Mouse (Mus musculus): ENCODE results near the gene Alox12b. TPM values are rescaled to one million over a fixed set of nuclear protein-coding genes. Genes with fewer than 3 reads are reported as not detected.

Alox12b gene
- polyA plus RNA-seq, 1 experiment from 2014 or later: 0.28 TPM

GRCm38 (mm10) chr11:69185936-69186335 lies 29.1 kb downstream of the Alox12b start:
- H3K27ac ChIP-seq: no peak overlapping the region
- H3K27me3 ChIP-seq (replicated peaks): no peaks in the 10 kb centered on the region
- no peak overlapping the region for H3K9ac ChIP-seq
- H3K4me1 ChIP-seq: no peaks in the 10 kb centered on the region
- ATAC-seq (replicated peaks): no peak
- H3K4me3 ChIP-seq: no peak overlapping the region
- H3K9me3 ChIP-seq: no peaks in the 10 kb centered on the region
- WGBS: 88% methylated on average over 6 of the region's 6 CpGs
- H3K36me3 ChIP-seq (replicated peaks): no peaks in the 10 kb centered on the region
- H3K4me2 ChIP-seq: no peak overlapping the region

GRCm38 (mm10) chr11:69192840-69193239 lies 36.1 kb downstream of the Alox12b start:
- no peak overlapping the region for H3K27ac ChIP-seq
- no peak overlapping the region for H3K9ac ChIP-seq
- H3K27me3 ChIP-seq (replicated peaks): peaks cover 16% of the 10 kb centered on the region
- no peaks in the 10 kb centered on the region for H3K9me3 ChIP-seq
- peaks cover 8% of the 10 kb centered on the region; the same call in 1 of the 2 replicates for H3K4me1 ChIP-seq
- no peak overlapping the region for H3K4me3 ChIP-seq
- 2% methylated on average over 1 of the region's 1 CpGs for WGBS
- no peak overlapping the region for H3K4me2 ChIP-seq
- H3K36me3 ChIP-seq (replicated peaks): no peaks in the 10 kb centered on the region
- ATAC-seq (replicated peaks): no peak

GRCm38 (mm10) chr11:69196766-69197165 lies 40.0 kb downstream of the Alox12b start:
- peak overlapping the region; percentile 5; the same call in 1 of the 2 replicates for H3K9ac ChIP-seq
- no peak overlapping the region for H3K27ac ChIP-seq
- no peak for ATAC-seq (replicated peaks)
- no peaks in the 10 kb centered on the region for H3K9me3 ChIP-seq
- H3K4me3 ChIP-seq: peak overlapping the region; percentile 28
- H3K4me2 ChIP-seq: peak overlapping the region; percentile 48
- H3K36me3 ChIP-seq (replicated peaks): no peaks in the 10 kb centered on the region
- peaks cover 8% of the 10 kb centered on the region; the same call in 1 of the 2 replicates for H3K4me1 ChIP-seq
- H3K27me3 ChIP-seq (replicated peaks): peaks cover 22% of the 10 kb centered on the region
- 10% methylated on average over 5 of the region's 5 CpGs for WGBS

- H3K9ac ChIP-seq: peak overlapping the region; percentile 5; the same call in 1 of the 2 replicates
- peak overlapping the region; percentile 28 for H3K4me3 ChIP-seq
- peaks cover 8% of the 10 kb centered on the region; the same call in 1 of the 2 replicates for H3K4me1 ChIP-seq
- no peak for ATAC-seq (replicated peaks)
- peaks cover 22% of the 10 kb centered on the region for H3K27me3 ChIP-seq (replicated peaks)
- H3K4me2 ChIP-seq: peak overlapping the region; percentile 48
- no peaks in the 10 kb centered on the region for H3K36me3 ChIP-seq (replicated peaks)
- 4% methylated on average over 14 of the region's 14 CpGs for WGBS
- no peaks in the 10 kb centered on the region for H3K9me3 ChIP-seq
- H3K27ac ChIP-seq: no peak overlapping the region
Observed at GRCm38 (mm10) chr11:69197194-69197593, 40.4 kb downstream of the Alox12b start.

- Histone ChIP-seq H3K9me3 (no peaks in the 10 kb centered on the region), H3K27ac (no peak within 1 kb of the TSS), H3K4me1 (peaks cover 8% of the 10 kb centered on the region; the same call in 1 of the 2 replicates), H3K9ac (peak within 1 kb of the TSS; percentile 5; the same call in 1 of the 2 replicates), H3K4me2 (peak within 1 kb of the TSS; percentile 48), H3K36me3 (replicated peaks) (no peaks in the 10 kb centered on the region), H3K4me3 (peak within 1 kb of the TSS; percentile 28), H3K27me3 (replicated peaks) (peaks cover 22% of the 10 kb centered on the region)
- ATAC-seq (replicated peaks): no peak
- 32% methylated on average over 6 of the region's 6 CpGs for WGBS
Observed at GRCm38 (mm10) chr11:69197743-69198142, 41.0 kb downstream of the Alox12b start, which contains the start of gene Alox8. Gene Alox8 (minus strand): TSS chr11:69197843.

GRCm38 (mm10) chr11:69199251-69199650 lies 42.5 kb downstream of the Alox12b start:
- WGBS: 70% methylated on average over 1 of the region's 1 CpGs
- H3K36me3 ChIP-seq (replicated peaks): no peaks in the 10 kb centered on the region
- H3K4me3 ChIP-seq: no peak overlapping the region
- no peak overlapping the region for H3K27ac ChIP-seq
- no peak overlapping the region for H3K9ac ChIP-seq
- ATAC-seq (replicated peaks): no peak
- peaks cover 22% of the 10 kb centered on the region for H3K27me3 ChIP-seq (replicated peaks)
- H3K4me1 ChIP-seq: peaks cover 8% of the 10 kb centered on the region; the same call in 1 of the 2 replicates
- no peaks in the 10 kb centered on the region for H3K9me3 ChIP-seq
- H3K4me2 ChIP-seq: no peak overlapping the region

- Histone ChIP-seq H3K4me3 (no peak overlapping the region), H3K27me3 (replicated peaks) (peaks cover 22% of the 10 kb centered on the region), H3K4me1 (peaks cover 8% of the 10 kb centered on the region; the same call in 1 of the 2 replicates), H3K36me3 (replicated peaks) (no peaks in the 10 kb centered on the region), H3K9ac (no peak overlapping the region), H3K4me2 (no peak overlapping the region), H3K9me3 (no peaks in the 10 kb centered on the region), H3K27ac (no peak overlapping the region)
- no peak for ATAC-seq (replicated peaks)
- WGBS: 82% methylated on average over 6 of the region's 6 CpGs
Observed at GRCm38 (mm10) chr11:69200231-69200630, 43.4 kb downstream of the Alox12b start.

GRCm38 (mm10) chr11:69202469-69203230 lies 45.9 kb downstream of the Alox12b start:
- WGBS: 84% methylated on average over 13 of the region's 13 CpGs
- no peak overlapping the region for H3K4me3 ChIP-seq

GRCm38 (mm10) chr11:69211431-69211830 lies 54.6 kb downstream of the Alox12b start:
- Histone ChIP-seq H3K9me3 (no peaks in the 10 kb centered on the region), H3K4me3 (peak overlapping the region; percentile 42), H3K27me3 (replicated peaks) (no peaks in the 10 kb centered on the region), H3K36me3 (replicated peaks) (no peaks in the 10 kb centered on the region), H3K9ac (peak overlapping the region; percentile 29; the same call in 1 of the 2 replicates), H3K4me2 (peak overlapping the region; percentile 50), H3K27ac (peak overlapping the region; percentile 61; the same call in 1 of the 2 replicates), H3K4me1 (no peaks in the 10 kb centered on the region)
- WGBS: 35% methylated on average over 2 of the region's 2 CpGs
- peak; percentile 69 for ATAC-seq (replicated peaks)

More at GRCm38 (mm10) chr11:69202469-69203230, 45.9 kb downstream of the Alox12b start:
- no peaks in the 10 kb centered on the region for H3K9me3 ChIP-seq
- peaks cover 7% of the 10 kb centered on the region for H3K27me3 ChIP-seq (replicated peaks)
- H3K9ac ChIP-seq: no peak overlapping the region
- peaks cover under 1% of the 10 kb centered on the region; the same call in 1 of the 2 replicates for H3K4me1 ChIP-seq
- no peak overlapping the region for H3K27ac ChIP-seq
- H3K4me2 ChIP-seq: no peak overlapping the region
- no peaks in the 10 kb centered on the region for H3K36me3 ChIP-seq (replicated peaks)
- ATAC-seq (replicated peaks): no peak

- no peaks in the 10 kb centered on the region for H3K27me3 ChIP-seq (replicated peaks)
- H3K27ac ChIP-seq: no peak overlapping the region
- H3K9ac ChIP-seq: no peak overlapping the region
- H3K9me3 ChIP-seq: no peaks in the 10 kb centered on the region
- H3K4me3 ChIP-seq: no peak overlapping the region
- 80% methylated on average over 5 of the region's 5 CpGs for WGBS
- H3K4me1 ChIP-seq: no peaks in the 10 kb centered on the region
- no peaks in the 10 kb centered on the region for H3K36me3 ChIP-seq (replicated peaks)
- H3K4me2 ChIP-seq: no peak overlapping the region
- no peak for ATAC-seq (replicated peaks)
Observed at GRCm38 (mm10) chr11:69217411-69217810, 60.6 kb downstream of the Alox12b start.

GRCm38 (mm10) chr11:69218661-69219060 lies 61.9 kb downstream of the Alox12b start:
- Histone ChIP-seq H3K4me2 (no peak overlapping the region), H3K27me3 (replicated peaks) (no peaks in the 10 kb centered on the region), H3K4me1 (no peaks in the 10 kb centered on the region), H3K36me3 (replicated peaks) (no peaks in the 10 kb centered on the region), H3K4me3 (no peak overlapping the region), H3K9me3 (no peaks in the 10 kb centered on the region), H3K27ac (no peak overlapping the region), H3K9ac (no peak overlapping the region)
- WGBS: 67% methylated on average over 2 of the region's 2 CpGs
- ATAC-seq (replicated peaks): no peak
